ENCODE assay signal across 8 mouse cellular contexts in the genomic region with DNA sequence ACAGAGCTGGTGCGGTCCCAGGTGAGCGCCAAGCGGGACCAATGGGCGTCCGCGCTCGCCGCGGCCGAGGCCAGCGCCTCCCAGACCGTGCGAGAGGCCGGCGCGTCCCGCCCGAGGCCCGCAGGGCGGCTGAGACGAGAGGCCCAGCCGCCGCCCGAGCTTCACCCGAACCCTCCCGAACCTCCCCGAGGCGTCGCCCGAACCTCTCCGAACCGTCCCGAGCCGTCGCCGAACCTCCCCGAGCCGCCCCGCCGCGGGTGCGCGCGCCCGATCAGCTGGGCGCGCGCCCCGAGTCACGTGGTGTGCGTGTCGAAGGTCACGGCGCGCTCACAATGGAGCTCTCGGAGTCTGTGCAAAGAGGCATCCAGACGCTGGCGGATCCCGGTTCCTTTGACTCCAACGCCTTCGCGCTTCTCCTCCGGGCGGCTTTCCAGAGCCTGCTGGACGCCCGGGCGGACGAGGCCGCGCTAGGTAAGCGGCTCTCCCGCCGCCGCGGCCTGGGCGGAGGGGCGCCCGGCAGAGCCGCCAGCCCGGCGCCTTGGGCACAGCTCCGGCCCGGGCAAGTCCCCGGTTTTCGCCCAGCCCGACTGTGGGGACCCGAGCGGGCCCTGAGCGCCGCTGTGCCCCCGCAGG. TPM values are rescaled to one million over a fixed set of nuclear protein-coding genes. Genes with fewer than 3 reads are reported as not detected.
DNase-seq lines count a peak whose midpoint lies in the region; ATAC-seq and TF ChIP-seq lines count a peak whose summit lies in the region.

Gene Commd3, plus strand, starts transcription at position 252 of the 633 bp plus-strand sequence.

- no peaks in the 10 kb centered on the region for H3K27me3 ChIP-seq in G1E (ENCODE audit: insufficient read depth, low read length)
- no peaks in the 10 kb centered on the region for H3K27me3 ChIP-seq in lung, postnatal 0 days (replicated peaks; ENCODE audit: insufficient read depth, low read length)

- ATAC-seq in G1E (ENCODE audit: extremely low read depth, insufficient number of reproducible peaks, low FRiP score, poor library complexity, severe bottlenecking), result peak; percentile 30
- peak; percentile 90 for ATAC-seq in frontal cortex, adult (ENCODE audit: low TSS enrichment)
- ATAC-seq in hematopoietic stem cell, adult 5-6 weeks (replicated peaks in 1 of 2; ENCODE audit: insufficient read depth in 1 of 2, low FRiP score in 2 of 2, low TSS enrichment in 1 of 2, low read depth in 1 of 2, poor library complexity in 2 of 2, severe bottlenecking in 2 of 2), result peak; percentile 84 to 85
- peak; percentile 91 for ATAC-seq in lung, postnatal 0 days

- no peak for TF ChIP-seq EP300 in lung, postnatal 0 days (IDR thresholded peaks at IDR 0.05)

- H3K36me3 ChIP-seq in G1E (replicated peaks), result peaks cover 6% of the 10 kb centered on the region
- no peaks in the 10 kb centered on the region for H3K36me3 ChIP-seq in lung, postnatal 0 days (ENCODE audit: insufficient read depth, low read length)

- no peaks in the 10 kb centered on the region for H3K9me3 ChIP-seq in G1E (replicated peaks)
- no peaks in the 10 kb centered on the region for H3K9me3 ChIP-seq in lung, postnatal 0 days (ENCODE audit: low read length)

- peak within 1 kb of the TSS; percentile 95 for H3K27ac ChIP-seq in lung, postnatal 0 days (ENCODE audit: low read length)

- under 1% methylated on average over 62 of the region's 91 CpGs for WGBS in lung, postnatal 0 days

- peak within 1 kb of the TSS; percentile 96 for H3K9ac ChIP-seq in lung, postnatal 0 days (replicated peaks; ENCODE audit: low read depth)

- peak within 1 kb of the TSS; percentile 84 for H3K4me2 ChIP-seq in lung, postnatal 0 days (replicated peaks; ENCODE audit: low read depth, low read length)

- H3K4me3 ChIP-seq in G1E (ENCODE audit: low read depth, low read length), result peak within 1 kb of the TSS; percentile 84
- peak within 1 kb of the TSS; percentile 81 for H3K4me3 ChIP-seq in lung, postnatal 0 days (ENCODE audit: low read depth, low read length)

- peak; percentile 82 for DNase-seq in G1E (ENCODE audit: low spot score)
- DNase-seq in cerebellum, adult 8-10 months, result peak; percentile 97
- DNase-seq in layer of hippocampus, postnatal 10 days (ENCODE audit: low spot score in 2 of 2), result peak; percentile 99
- DNase-seq in lung, postnatal 0 days (ENCODE audit: low spot score), result peak; percentile 96
- DNase-seq in ovary, postnatal 10 days (ENCODE audit: low spot score), result peak; percentile 98
- DNase-seq in thymus, postnatal 0 days (ENCODE audit: low spot score), result peak; percentile 92

- no peak for TF ChIP-seq CTCF in G1E (IDR thresholded peaks at IDR 0.05; ENCODE audit: low read depth, low read length)
- TF ChIP-seq CTCF in lung, postnatal 0 days (IDR thresholded peaks at IDR 0.05), result no peak

- peaks cover 17% of the 10 kb centered on the region for H3K4me1 ChIP-seq in G1E (ENCODE audit: insufficient read depth, low read depth, low read length)
- no peaks in the 10 kb centered on the region for H3K4me1 ChIP-seq in lung, postnatal 0 days (ENCODE audit: insufficient read depth, low read depth, low read length)

RNA-seq across cellular contexts. Expression of gene Commd3, which starts in this region (rescaled TPM):
- total RNA-seq in G1E (2014; fragmentation: Nextera tagmentation), result 247 and 256 TPM in 2 replicates
- total RNA-seq in G1E (2017), result 346 and 370 TPM in 2 replicates
- polyA plus RNA-seq in G1E (2012), result 262 and 271 TPM in 2 replicates
- 188 and 197 TPM in 2 replicates for total RNA-seq in hematopoietic stem cell, adult 5-6 weeks (2017)
- total RNA-seq in layer of hippocampus, postnatal 10 days (2021), result 100 to 1,000 TPM; 120 to 128 TPM
- 175 and 184 TPM in 2 replicates for polyA plus RNA-seq in lung, postnatal 0 days (2015; fragmentation: Nextera tagmentation; extraction: Ambion mirVana)
- polyA plus RNA-seq in thymus, postnatal 0 days (2015; fragmentation: Nextera tagmentation; extraction: Ambion mirVana), result 275 and 308 TPM in 2 replicates

Comparison
In these comparisons a context has a peak if more than half of its experiments do, and no peak if none do; other contexts are left out.
1. Peak in every context shown above with its lines: DNase-seq, ATAC-seq, H3K4me3 ChIP-seq and H3K27ac ChIP-seq.
2. ATAC-seq: peak in every context shown above with its lines; median percentile 91 in lung, postnatal 0 days; 90 in frontal cortex, adult; 84 in hematopoietic stem cell, adult 5-6 weeks; 30 in G1E.